Mouse (Mus musculus): ENCODE data around the gene Smyd3.

- no peak for TF ChIP-seq CTCF (IDR thresholded peaks at IDR 0.05; ENCODE audit: control insufficient read depth, insufficient read depth, insufficient replicate concordance, low read depth, low read length)
- TF ChIP-seq POLR2A (IDR thresholded peaks at IDR 0.05; ENCODE audit: control insufficient read depth, low read depth, low read length), result no peak
Observed at GRCm38 (mm10) chr1:179462376-179462775, 55.5 kb downstream of the Smyd3 start.

All from testis, adult 2 months (tissue).